Mouse (Mus musculus) neutrophil, adult 65 days (primary cell): Measurements from ENCODE around the gene Aplf. TPM values are rescaled to one million over a fixed set of nuclear protein-coding genes. Genes with fewer than 3 reads are reported as not detected.

Experiments used
- total RNA-seq: library from RNA; stranded (reverse); gene quantifications from 2 replicates; pipeline ENCODE4 v1.2.4, GENCODE M21; 2023

Gene Aplf
- total RNA-seq = 2.0 and 2.2 TPM in 2 replicates

DNA sequence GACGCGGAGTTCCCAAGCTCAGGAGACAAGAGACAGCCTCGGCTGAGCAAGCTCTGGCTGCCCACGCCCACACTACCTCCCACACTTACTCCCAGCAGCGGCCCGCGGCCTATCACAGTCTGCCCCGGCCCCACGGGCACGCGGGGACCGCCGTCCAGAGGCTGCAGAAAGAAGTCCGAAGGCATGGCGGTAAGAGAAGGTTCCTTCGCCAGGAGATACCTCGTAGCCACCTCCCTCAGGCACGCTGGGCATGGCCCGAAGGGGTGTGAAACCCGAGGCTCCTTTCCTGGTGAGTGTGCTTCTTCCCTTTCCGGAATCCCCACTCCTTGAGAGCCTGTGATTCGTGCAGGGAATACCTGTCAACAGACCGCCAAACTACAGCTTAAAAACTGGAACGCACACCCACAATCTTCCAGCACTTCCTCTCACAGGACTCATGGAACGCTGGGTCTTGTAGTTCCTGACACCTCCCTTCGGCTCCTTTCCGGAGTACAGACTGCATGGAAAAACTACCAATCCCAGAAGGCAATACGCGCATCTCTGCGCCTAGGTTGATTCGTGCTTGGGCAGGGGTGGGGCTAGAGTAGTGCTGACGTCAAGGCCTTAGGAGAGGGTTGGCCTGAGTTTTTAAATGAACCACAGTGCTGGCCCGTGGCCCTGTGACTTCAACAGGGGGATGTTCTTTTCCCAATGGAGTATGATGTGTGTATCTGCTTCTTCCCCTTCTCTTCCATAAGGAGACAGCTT lies at the start of gene Aplf:
Gene Aplf (minus strand): TSS at position 423 of the 747 bp plus-strand sequence.

DNA sequence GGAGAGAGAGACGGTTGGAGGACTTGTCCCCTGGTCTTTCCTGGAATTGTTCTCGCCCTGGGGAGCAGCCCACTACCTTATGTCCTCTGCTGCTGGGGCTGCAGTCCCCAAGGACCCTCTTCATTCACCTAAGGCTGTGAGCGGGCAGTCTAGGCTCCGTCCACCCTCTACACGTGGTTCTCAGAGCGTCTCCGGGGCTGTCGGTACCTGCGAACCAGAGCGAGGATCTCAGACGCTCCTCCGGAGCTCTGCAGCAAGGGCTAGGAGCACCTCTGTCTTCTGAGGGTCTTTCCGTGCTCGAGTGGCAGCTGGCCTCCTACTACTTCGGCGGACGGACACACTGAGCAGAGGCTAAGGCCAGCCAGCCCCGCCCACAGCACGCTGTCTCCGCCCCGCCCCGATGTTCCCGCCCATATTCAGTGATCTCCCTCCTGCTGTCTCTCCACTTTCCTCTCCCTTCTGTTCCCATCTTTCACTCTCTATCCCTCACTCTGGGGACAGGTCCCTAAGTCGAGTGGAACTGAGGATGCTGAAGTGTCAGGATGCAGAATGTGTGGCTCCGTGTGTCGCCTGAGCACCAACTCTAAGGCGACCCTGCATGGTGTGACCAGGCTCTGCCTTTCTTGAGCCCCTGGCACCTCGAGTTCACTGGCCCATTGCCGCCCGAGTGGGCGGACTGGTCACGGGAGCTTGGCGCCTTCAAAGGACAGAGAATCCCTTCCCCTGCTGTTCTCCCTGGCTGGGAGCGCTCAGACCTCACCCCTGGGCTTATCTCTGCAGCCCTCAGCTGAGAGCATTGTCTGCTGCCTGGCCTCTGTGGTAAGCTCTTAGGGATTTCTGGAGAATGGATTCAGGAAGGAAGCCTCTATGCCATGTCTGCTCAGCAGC lies 81.4 kb downstream of the Aplf start, which contains the start of gene Prokr1:
Gene Prokr1 (minus strand): TSS at position 350 of the 888 bp plus-strand sequence.

Other genes starting within 250 kb of the Aplf start
- gene Bmp10, start 243.2 kb downstream of the Aplf start, total RNA-seq = not detected in 2 replicates
- 112 and 121 TPM in 2 replicates for gene Arhgap25, start 138.9 kb downstream of the Aplf start, total RNA-seq
- gene Prokr1, start 81.5 kb downstream of the Aplf start, total RNA-seq = 0.16 TPM in 1 of 2 replicates, not detected in the other
- gene Efcc1, start 58.7 kb upstream of the Aplf start, total RNA-seq = not detected in 2 replicates
- 1.5 and 3.6 TPM in 2 replicates for gene Gp9, start 105.9 kb upstream of the Aplf start, total RNA-seq
- gene Rab43, start 140.0 kb upstream of the Aplf start, total RNA-seq = 54.8 and 58.6 TPM in 2 replicates
- gene Gm45140, start 163.6 kb upstream of the Aplf start, total RNA-seq = 2.3 and 7.9 TPM in 2 replicates
- gene Isy1, start 166.6 kb upstream of the Aplf start, total RNA-seq = 31.2 and 34.1 TPM in 2 replicates
- gene Cnbp, start 178.9 kb upstream of the Aplf start, total RNA-seq = 127 and 159 TPM in 2 replicates
- gene Copg1, start 215.6 kb upstream of the Aplf start, total RNA-seq = 61.7 and 74.7 TPM in 2 replicates
- gene Hmces, start 241.7 kb upstream of the Aplf start, total RNA-seq = 15.0 and 20.6 TPM in 2 replicates